Mouse (Mus musculus) MEL (cell line): Measurements from ENCODE around the gene Agrn. TPM values are rescaled to one million over a fixed set of nuclear protein-coding genes. Genes with fewer than 3 reads are reported as not detected.

Source experiments
- DNase-seq: peaks from one replicate; pipeline ENCODE4 v3.0.0; 2011; ENCODE audit warnings: low read depth, low spot score
- H3K27ac ChIP-seq: 2 replicates; pipeline ENCODE4 v1.5.1; 2012; ENCODE audit warnings: low read depth, mild to moderate bottlenecking, control low read depth, low read length, moderate library complexity; ENCODE audit not compliant: control insufficient read depth
- H3K27me3 ChIP-seq, 2 experiments: fragments of 150-350 bp in 1 of 2; sonication (generic) in 1 of 2; 2 replicates each; pipeline ENCODE4 v1.6.1; 2012; ENCODE audit warnings: low read length in 2 of 2, mild to moderate bottlenecking in 2 of 2, improper control_type of control experiment in 1 of 2, moderate library complexity in 1 of 2; ENCODE audit not compliant: insufficient read depth in 2 of 2, control insufficient read depth in 1 of 2
- H3K36me3 ChIP-seq, 2 experiments: 2 replicates each; pipeline ENCODE4 v1.6.1; 2012 to 2014; ENCODE audit warnings: low read length in 2 of 2, improper control_type of control experiment in 1 of 2, inconsistent platforms in 1 of 2, mild to moderate bottlenecking in 1 of 2; ENCODE audit not compliant: insufficient read depth in 2 of 2, control insufficient read depth in 1 of 2
- H3K4me1 ChIP-seq, 2 experiments: fragments of 150-350 bp in 1 of 2; sonication (generic) in 1 of 2; 2 replicates each; pipeline ENCODE4 v1.6.1; 2012; ENCODE audit warnings: low read length in 2 of 2, improper control_type of control experiment in 1 of 2, mild to moderate bottlenecking in 1 of 2; ENCODE audit not compliant: insufficient read depth in 2 of 2, control insufficient read depth in 1 of 2
- H3K4me3 ChIP-seq, 2 experiments: fragments of 150-350 bp in 1 of 2; sonication (generic) in 1 of 2; 2 replicates each; pipeline ENCODE4 v1.5.1; 2012; ENCODE audit warnings: low read depth in 2 of 2, low read length in 2 of 2, mild to moderate bottlenecking in 2 of 2, moderate library complexity in 2 of 2, control low read depth in 1 of 2, improper control_type of control experiment in 1 of 2; ENCODE audit not compliant: control insufficient read depth in 1 of 2, insufficient read depth in 1 of 2
- H3K79me2 ChIP-seq: 2 replicates; pipeline ENCODE4 v1.6.1; 2012; ENCODE audit warnings: mild to moderate bottlenecking, low read length, moderate library complexity; ENCODE audit not compliant: control insufficient read depth, poor library complexity, insufficient read depth
- H3K9ac ChIP-seq: 2 replicates; pipeline ENCODE4 v1.6.1; 2012; ENCODE audit warnings: low read depth, mild to moderate bottlenecking, control low read depth, low read length, moderate library complexity; ENCODE audit not compliant: control insufficient read depth, poor library complexity, severe bottlenecking
- H3K9me3 ChIP-seq: fragments of 150-350 bp; sonication (generic); replicated peaks from 2 replicates; pipeline ENCODE4 v1.6.1; 2012; ENCODE audit warnings: mild to moderate bottlenecking, low read length, improper control_type of control experiment, moderate library complexity; ENCODE audit not compliant: insufficient read depth
- BHLHE40 ChIP-seq: IDR thresholded peaks from 2 replicates; pipeline ENCODE4 v1.6.1; 2012; ENCODE audit warnings: low read depth, mild to moderate bottlenecking, inconsistent platforms, low read length, improper control_type of control experiment, borderline replicate concordance
- CHD1 ChIP-seq: IDR thresholded peaks from 2 replicates; pipeline ENCODE4 v1.6.1; 2012; ENCODE audit warnings: low read depth, mild to moderate bottlenecking, inconsistent platforms, low read length, improper control_type of control experiment
- E2F4 ChIP-seq: IDR thresholded peaks from 2 replicates; pipeline ENCODE4 v1.6.1; 2011; ENCODE audit warnings: low read depth, low read length, improper control_type of control experiment, borderline replicate concordance
- ETS1 ChIP-seq: IDR thresholded peaks from 2 replicates; pipeline ENCODE4 v1.6.1; 2012; ENCODE audit warnings: low read depth, mild to moderate bottlenecking, inconsistent platforms, low read length, improper control_type of control experiment, moderate library complexity
- GATA1 ChIP-seq: IDR thresholded peaks from 2 replicates; pipeline ENCODE4 v1.6.1; 2011; ENCODE audit warnings: low read depth, low read length, improper control_type of control experiment
- HCFC1 ChIP-seq: IDR thresholded peaks from 2 replicates; pipeline ENCODE4 v1.6.1; 2012; ENCODE audit warnings: low read depth, mild to moderate bottlenecking, inconsistent platforms, low read length, improper control_type of control experiment, moderate library complexity
- JUND ChIP-seq: IDR thresholded peaks from 2 replicates; pipeline ENCODE4 v1.6.1; 2011; ENCODE audit warnings: low read depth, mild to moderate bottlenecking, improper control_type of control experiment, low read length
- MAFK ChIP-seq: IDR thresholded peaks from 2 replicates; pipeline ENCODE4 v1.6.1; 2011; ENCODE audit warnings: low read depth, mild to moderate bottlenecking, low read length, improper control_type of control experiment, borderline replicate concordance
- MAZ ChIP-seq: IDR thresholded peaks from 2 replicates; pipeline ENCODE4 v1.6.1; 2012; ENCODE audit warnings: low read depth, mild to moderate bottlenecking, inconsistent platforms, low read length, improper control_type of control experiment
- MXI1 ChIP-seq: IDR thresholded peaks from 2 replicates; pipeline ENCODE4 v1.6.1; 2011; ENCODE audit warnings: mild to moderate bottlenecking, low read depth, low read length, improper control_type of control experiment
- MYC ChIP-seq: IDR thresholded peaks from 2 replicates; pipeline ENCODE4 v1.6.1; 2011; ENCODE audit warnings: low read depth, mild to moderate bottlenecking, low read length, improper control_type of control experiment, moderate library complexity
- NELFE ChIP-seq: IDR thresholded peaks from 2 replicates; pipeline ENCODE4 v1.6.1; 2011; ENCODE audit warnings: low read depth, low read length, improper control_type of control experiment
- POLR2A ChIP-seq, 2 experiments: IDR thresholded peaks; 2 replicates each; pipeline ENCODE4 v1.6.1; 2011 to 2012; ENCODE audit warnings: low read length in 2 of 2, mild to moderate bottlenecking in 2 of 2, control low read depth in 1 of 2, improper control_type of control experiment in 1 of 2, low read depth in 1 of 2, moderate library complexity in 1 of 2; ENCODE audit not compliant: control insufficient read depth in 1 of 2, insufficient read depth in 1 of 2, poor library complexity in 1 of 2
- POLR2AphosphoS5 ChIP-seq: IDR thresholded peaks from 2 replicates; pipeline ENCODE4 v1.6.1; 2012; ENCODE audit warnings: low read depth, borderline replicate concordance, mild to moderate bottlenecking, inconsistent platforms, low read length, moderate library complexity, mixed read lengths
- RAD21 ChIP-seq: IDR thresholded peaks from 2 replicates; pipeline ENCODE4 v1.6.1; 2011; ENCODE audit warnings: mild to moderate bottlenecking, low read depth, low read length, improper control_type of control experiment
- TBP ChIP-seq: IDR thresholded peaks from 2 replicates; pipeline ENCODE4 v1.8.0; 2011; ENCODE audit warnings: low read depth, low read length, improper control_type of control experiment
- TCF12 ChIP-seq: IDR thresholded peaks from 2 replicates; pipeline ENCODE4 v1.6.1; 2014; ENCODE audit warnings: low read depth, mild to moderate bottlenecking, inconsistent platforms, low read length, improper control_type of control experiment, moderate library complexity
- USF2 ChIP-seq, 2 experiments: IDR thresholded peaks; 2 replicates each; pipeline ENCODE4 v1.6.1; 2011 to 2012; ENCODE audit warnings: improper control_type of control experiment in 2 of 2, low read length in 2 of 2, borderline replicate concordance in 1 of 2, inconsistent platforms in 1 of 2, low read depth in 1 of 2, mild to moderate bottlenecking in 1 of 2; ENCODE audit not compliant: insufficient read depth in 1 of 2
- ZC3H11A ChIP-seq: IDR thresholded peaks from 2 replicates; pipeline ENCODE4 v1.6.1; 2012; ENCODE audit warnings: low read depth, mild to moderate bottlenecking, inconsistent platforms, low read length, improper control_type of control experiment
- ZNF384 ChIP-seq: IDR thresholded peaks from 2 replicates; pipeline ENCODE4 v1.6.1; 2012; ENCODE audit warnings: low read depth, mild to moderate bottlenecking, inconsistent platforms, low read length, improper control_type of control experiment
- polyA plus RNA-seq, 2 experiments: library from polyadenylated mRNA; stranded (reverse) in 1 of 2; unstranded in 1 of 2; fragments of >175 nt in 1 of 2; fragments of >200 nt in 1 of 2; gene quantifications; 2 replicates each; pipeline versions ENCODE4 v1.2.1 to v1.2.4; 2012; ENCODE audit warnings: low replicate concordance in 2 of 2, low read depth in 1 of 2; ENCODE audit not compliant: insufficient read length in 2 of 2, insufficient read depth in 1 of 2, missing spikeins in 1 of 2
- total RNA-seq: library from RNA; depleted of rRNA; stranded (reverse); fragments of 300-350 nt; gene quantifications from 2 replicates; pipeline ENCODE4 v1.2.3, GENCODE M21; 2012

Gene Agrn
- total and polyA plus RNA-seq, 3 experiments = 19.3 to 43.0 TPM; not detected in 1

DNA sequence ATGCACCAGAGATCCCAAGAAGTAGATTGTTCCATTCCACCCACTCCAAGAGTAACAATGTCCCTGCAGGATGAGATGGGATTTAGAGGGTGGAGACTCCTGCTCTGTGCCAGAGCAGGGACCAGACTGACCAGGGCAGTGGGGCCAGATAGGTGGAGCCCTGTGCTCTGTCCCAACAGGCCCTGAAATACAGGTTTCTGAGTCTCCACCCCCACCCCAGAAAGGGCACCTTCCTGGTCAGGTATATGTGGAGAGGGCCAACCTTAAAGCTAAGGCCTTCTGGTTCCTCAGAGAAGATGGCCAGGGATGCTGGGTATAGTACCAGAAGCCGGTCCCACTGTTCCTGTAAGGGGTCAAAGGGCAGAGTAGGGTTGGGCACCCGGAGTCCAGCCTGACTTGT is 27.0 kb upstream of the Agrn start:
- no peak for DNase-seq
- Histone ChIP-seq H3K9ac (no peak overlapping the region), H3K4me3 (no peak overlapping the region), H3K4me1 (no peaks in the 10 kb centered on the region), H3K9me3 (no peaks in the 10 kb centered on the region), H3K27me3 (no peaks in the 10 kb centered on the region), H3K79me2 (no peaks in the 10 kb centered on the region), H3K36me3 (no peaks in the 10 kb centered on the region), H3K27ac (no peak overlapping the region)
- no peak for TF ChIP-seq USF2 (IDR thresholded peaks at IDR 0.05; ENCODE audit: borderline replicate concordance in 1 of 2, insufficient read depth in 1 of 2, low read depth in 1 of 2, low read length in 2 of 2)
- TF ChIP-seq POLR2AphosphoS5 = no peak
- TF ChIP-seq CHD1 = no peak
- TF ChIP-seq BHLHE40 = no peak

- Histone ChIP-seq H3K9me3 (no peaks in the 10 kb centered on the region), H3K4me1 (peaks cover 0 to 4% of the 10 kb centered on the region in 2 experiments; a peak in 2 of 4 replicates), H3K36me3 (no peaks in the 10 kb centered on the region), H3K4me3 (no peak overlapping the region), H3K27me3 (no peaks in the 10 kb centered on the region), H3K27ac (no peak overlapping the region), H3K9ac (no peak overlapping the region), H3K79me2 (no peaks in the 10 kb centered on the region)
- DNase-seq = no peak
- TF ChIP-seq RAD21 (no peak), TCF12 (no peak), MYC (no peak), ZC3H11A (no peak), MAFK (no peak), HCFC1 (no peak), TBP (no peak), NELFE (no peak), BHLHE40 (no peak), E2F4 (no peak), JUND (no peak), GATA1 (no peak), POLR2A (IDR thresholded peaks at IDR 0.05; ENCODE audit: control insufficient read depth in 1 of 2, insufficient read depth in 1 of 2, low read depth in 1 of 2, low read length in 2 of 2, poor library complexity in 1 of 2) (no peak), MXI1 (no peak), MAZ (no peak), ETS1 (no peak), ZNF384 (no peak)
Measured at GRCm38 (mm10) chr4:156219936-156220335, 22.6 kb upstream of the Agrn start.
